Mouse (Mus musculus) splenic B cell, adult 2 months (primary cell): ENCODE results near the gene Rdh16.
"Not testable (repeated sequence)": the region's sequence is repeated elsewhere in the genome, so short reads cannot be mapped to it uniquely, and the experiment has no call there.

Experiments used
- DNase-seq: peaks from one replicate; pipeline ENCODE4 v3.0.0-alpha.2; 2011; ENCODE audit warnings: low read depth, low spot score
- H3K27me3 ChIP-seq: 2 replicates; pipeline ENCODE4 v1.6.1; 2012; ENCODE audit warnings: mild to moderate bottlenecking, low read length, moderate library complexity, mixed read lengths; ENCODE audit not compliant: control insufficient read depth, poor library complexity, insufficient read depth, severe bottlenecking
- H3K36me3 ChIP-seq: 2 replicates; pipeline ENCODE4 v1.6.1; 2012; ENCODE audit warnings: mild to moderate bottlenecking, low read length, moderate library complexity, mixed read lengths; ENCODE audit not compliant: control insufficient read depth, poor library complexity, insufficient read depth, severe bottlenecking

Gene Rdh16

DNA sequence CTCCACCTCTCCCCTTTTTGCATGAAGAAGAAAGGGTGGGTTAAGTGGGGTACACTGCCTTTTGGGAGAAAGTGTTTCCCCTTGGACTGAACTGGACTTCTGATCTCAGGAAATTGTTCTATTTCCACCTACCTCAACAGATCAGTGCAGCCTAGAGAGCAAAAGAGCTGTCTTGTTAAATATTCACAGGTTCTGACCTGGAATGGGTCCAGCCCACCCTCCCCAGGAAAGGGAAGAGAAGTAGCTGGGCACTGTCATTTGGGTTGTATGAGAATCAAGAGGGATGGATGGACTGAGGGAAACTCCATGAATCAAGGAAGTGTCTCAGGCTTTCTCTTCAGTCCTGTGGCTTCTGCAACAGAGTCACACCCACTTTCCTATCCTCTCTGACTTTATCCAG is 64.0 kb downstream of the Rdh16 start:
- Histone ChIP-seq H3K36me3 (no peaks in the 10 kb centered on the region), H3K27me3 (no peaks in the 10 kb centered on the region)
- no peak for DNase-seq

- H3K27me3 ChIP-seq, result no peaks in the 10 kb centered on the region
- no peaks in the 10 kb centered on the region for H3K36me3 ChIP-seq
- no peak for DNase-seq
These were observed 65.3 kb downstream of the Rdh16 start, which contains the start of gene Rdh16f2 for GRCm38 (mm10) chr10:127866232-127866631. Rdh16f2 (plus strand) TSS chr10:127866474.

DNA sequence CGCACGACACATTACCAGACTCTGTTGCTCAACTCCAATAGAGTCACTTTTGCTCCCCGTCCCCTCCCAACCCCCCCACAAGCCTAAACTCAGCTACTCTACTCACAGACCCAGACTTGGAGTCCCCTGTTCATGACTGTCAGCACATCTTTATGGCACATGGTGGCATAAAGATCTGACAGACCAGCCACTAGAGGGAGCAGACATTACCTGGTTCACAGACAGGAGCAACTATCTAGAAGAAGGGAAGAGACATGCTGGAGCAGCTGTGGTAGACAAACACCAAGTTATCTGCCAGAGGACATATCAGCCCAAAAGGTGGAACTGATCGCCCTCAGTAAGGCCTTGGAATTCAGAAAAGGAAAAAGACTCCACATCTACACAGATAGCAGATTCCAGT is 71.5 kb downstream of the Rdh16 start:
- Histone ChIP-seq H3K36me3 (no peaks in the 10 kb centered on the region), H3K27me3 (no peaks in the 10 kb centered on the region)
- peak; percentile 14 for DNase-seq

GRCm38 (mm10) chr10:127877681-127878080 is 76.7 kb downstream of the Rdh16 start:
- no peak for DNase-seq
- H3K27me3 ChIP-seq, result no peaks in the 10 kb centered on the region
- H3K36me3 ChIP-seq, result no peaks in the 10 kb centered on the region

- H3K36me3 ChIP-seq, result no peaks in the 10 kb centered on the region
- no peaks in the 10 kb centered on the region for H3K27me3 ChIP-seq
- DNase-seq, result no peak
These were observed 77.5 kb downstream of the Rdh16 start for GRCm38 (mm10) chr10:127878262-127879057.

GRCm38 (mm10) chr10:127879155-127879688 is 78.3 kb downstream of the Rdh16 start:
- no peaks in the 10 kb centered on the region for H3K27me3 ChIP-seq
- DNase-seq, result no peak
- H3K36me3 ChIP-seq, result no peaks in the 10 kb centered on the region

DNA sequence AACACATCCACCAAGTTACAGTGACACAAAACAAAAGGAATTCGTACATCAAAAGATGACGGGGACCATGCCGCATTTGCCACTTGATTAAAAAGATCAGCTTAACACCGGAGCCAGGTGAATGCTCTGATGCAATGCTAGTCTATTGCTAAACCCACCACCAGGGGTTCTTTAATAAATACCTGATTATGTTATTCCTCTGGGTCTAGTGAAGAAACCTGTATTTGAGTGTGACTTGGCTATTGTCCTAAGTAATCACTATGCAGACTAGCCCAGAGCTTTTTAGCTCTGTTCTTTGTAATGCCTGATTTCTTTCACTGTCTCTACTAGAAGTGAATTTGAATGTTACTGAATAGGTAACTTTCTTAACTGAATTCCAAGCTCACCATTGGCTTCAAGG is 80.1 kb downstream of the Rdh16 start:
- no peaks in the 10 kb centered on the region for H3K27me3 ChIP-seq
- no peaks in the 10 kb centered on the region for H3K36me3 ChIP-seq
- DNase-seq, result no peak

GRCm38 (mm10) chr10:127886551-127886950 is 85.6 kb downstream of the Rdh16 start:
- no peaks in the 10 kb centered on the region for H3K27me3 ChIP-seq
- DNase-seq, result no peak
- H3K36me3 ChIP-seq, result no peaks in the 10 kb centered on the region

GRCm38 (mm10) chr10:127886971-127887370 is 86.0 kb downstream of the Rdh16 start:
- H3K27me3 ChIP-seq, result no peaks in the 10 kb centered on the region
- DNase-seq, result no peak
- H3K36me3 ChIP-seq, result no peaks in the 10 kb centered on the region

GRCm38 (mm10) chr10:127888605-127889004 is 87.7 kb downstream of the Rdh16 start, which contains the start of gene Rdh7:
Rdh7 (minus strand) TSS chr10:127888817.
- no peaks in the 10 kb centered on the region for H3K27me3 ChIP-seq

DNA sequence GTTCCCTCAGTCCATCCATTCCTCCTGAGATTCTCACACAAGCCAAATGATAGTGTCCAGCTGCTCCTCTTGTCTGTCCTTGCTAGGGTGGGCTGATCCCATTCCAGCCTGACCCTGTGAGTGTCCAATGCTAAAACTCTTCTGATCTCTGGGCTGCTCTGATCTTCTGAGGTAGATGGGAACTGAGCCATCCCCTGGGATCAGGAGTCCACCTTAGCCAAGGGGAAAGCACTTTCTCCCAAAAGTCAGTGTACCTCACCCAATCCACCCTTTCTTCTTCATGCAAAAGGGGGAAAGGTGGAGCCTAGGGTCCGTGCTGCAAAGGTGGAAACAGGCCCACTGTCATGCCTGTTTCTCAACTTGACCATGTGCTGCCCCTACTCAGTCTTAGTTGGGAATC is 90.5 kb downstream of the Rdh16 start:
- H3K27me3 ChIP-seq, result no peaks in the 10 kb centered on the region
- DNase-seq, result no peak
- H3K36me3 ChIP-seq, result no peaks in the 10 kb centered on the region

More at GRCm38 (mm10) chr10:127888605-127889004, 87.7 kb downstream of the Rdh16 start, which contains the start of gene Rdh7:
- no peaks in the 10 kb centered on the region for H3K36me3 ChIP-seq
- no peak for DNase-seq

DNA sequence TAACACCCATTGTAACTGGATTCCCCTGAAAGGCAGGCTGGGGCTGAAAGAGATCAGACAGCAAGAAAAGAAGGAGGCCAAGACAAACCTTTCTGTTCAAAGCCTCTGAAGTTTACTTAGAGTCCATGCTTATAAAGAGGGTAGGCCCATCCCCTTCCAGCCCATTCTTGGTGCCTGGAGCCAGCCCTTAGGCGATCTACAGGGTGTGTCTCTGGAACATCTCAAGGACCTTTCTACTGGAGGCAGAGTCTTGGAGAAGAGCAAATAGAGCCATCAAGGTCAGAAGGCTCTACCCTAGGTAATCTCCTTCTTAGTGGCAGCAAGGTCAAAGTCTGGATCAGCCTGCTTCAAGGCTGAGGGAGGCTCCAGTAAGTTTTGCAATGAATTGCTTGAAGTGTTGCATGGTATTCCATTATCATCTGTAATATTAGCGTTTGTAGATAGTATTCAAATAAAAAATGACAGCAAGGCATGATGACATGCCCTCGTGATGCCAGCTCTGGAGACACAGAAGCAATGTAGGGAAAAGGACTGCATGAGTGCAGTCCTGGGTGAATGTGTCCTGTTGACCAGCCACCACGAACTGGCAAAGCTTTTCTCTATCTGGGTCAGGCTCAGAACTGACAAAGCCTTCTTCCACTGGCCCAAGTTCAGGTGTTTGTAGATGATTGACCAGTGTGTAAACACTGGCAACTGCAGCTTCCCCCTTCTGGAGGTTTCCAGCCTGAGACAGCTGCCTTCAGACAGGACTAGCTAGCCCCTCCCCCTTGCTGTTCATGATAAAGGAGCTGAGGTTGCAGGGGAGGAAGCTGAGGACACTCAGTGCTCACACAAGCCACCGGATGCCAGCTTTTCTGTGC is 92.4 kb downstream of the Rdh16 start:
- H3K36me3 ChIP-seq, DNase-seq, H3K27me3 ChIP-seq: not testable (repeated sequence)
